Mouse (Mus musculus): ENCODE results near the gene Hspa12b.
A peak's percentile ranks its signal among the peaks of the same experiment; 100 is the strongest.

The Hspa12b gene

DNA sequence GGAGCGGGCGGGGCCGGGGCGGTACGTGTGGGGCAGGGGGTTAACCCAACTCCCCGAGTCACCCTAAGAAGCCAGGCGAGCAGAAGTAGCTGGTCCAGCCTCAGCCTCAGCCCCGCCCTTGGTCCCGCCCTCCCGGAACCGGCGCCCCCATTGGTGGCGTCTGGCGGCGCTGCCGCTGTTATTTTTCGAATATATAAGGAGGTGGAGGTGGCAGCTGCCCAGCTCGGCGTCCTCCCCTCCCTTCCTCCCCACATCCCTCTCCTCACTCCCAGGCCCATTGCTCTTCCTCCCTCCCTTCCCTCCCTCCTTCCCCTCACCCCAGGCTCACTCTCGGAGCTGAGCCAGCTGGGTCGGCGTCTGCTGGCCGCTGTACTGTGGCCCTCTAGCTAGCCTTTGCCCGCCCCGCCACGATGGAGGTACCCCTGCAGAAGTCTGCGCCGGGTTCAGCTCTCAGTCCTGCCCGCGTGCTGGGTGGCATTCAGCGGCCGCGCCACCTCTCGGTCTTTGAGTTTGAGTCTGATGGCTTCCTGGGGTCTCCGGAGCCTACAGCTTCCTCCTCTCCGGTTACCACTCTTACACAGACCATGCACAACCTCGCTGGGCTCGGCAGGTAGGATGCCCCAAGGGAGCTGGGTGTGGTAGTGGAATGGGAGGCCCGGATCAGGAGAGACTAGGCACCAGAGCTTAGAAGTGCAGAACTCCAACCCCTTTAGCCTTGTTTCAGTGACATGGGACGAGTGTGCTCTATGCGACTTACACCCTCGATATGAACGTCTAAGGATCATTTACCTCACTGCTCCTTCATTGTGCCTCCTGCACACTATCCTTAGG lies 59.9 kb downstream of the Hspa12b start, which contains the start of the genes Cdc25b and Spef1:
Gene Cdc25b, plus strand, starts transcription at position 179 of the 831 bp plus-strand sequence.
Gene Spef1, minus strand, starts transcription at position 512 of the 831 bp plus-strand sequence.
- peak; percentile 80 for DNase-seq

GRCm38 (mm10) chr2:131187602-131187922 lies 60.5 kb downstream of the Hspa12b start:
- no peak for DNase-seq

DNA sequence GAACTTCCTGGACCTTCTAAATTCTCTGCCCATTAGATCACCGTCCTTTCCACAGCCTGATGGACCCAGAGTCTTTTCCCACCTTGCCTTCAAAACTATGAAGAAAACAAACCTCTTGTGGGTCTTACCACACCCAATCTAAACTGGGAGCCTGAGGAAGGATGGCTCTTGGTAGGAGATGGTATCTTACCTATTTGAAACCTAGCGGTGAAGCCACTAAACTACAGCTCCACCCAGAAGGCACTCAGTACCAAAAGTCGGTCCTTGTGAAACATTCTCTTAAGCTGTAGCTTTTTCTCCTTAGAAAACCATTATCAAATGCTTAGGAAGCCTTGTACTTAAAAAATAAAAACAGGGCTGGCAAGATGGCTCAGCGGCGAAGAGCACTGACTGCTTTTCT lies 61.2 kb downstream of the Hspa12b start:
- DNase-seq, result no peak

DNA sequence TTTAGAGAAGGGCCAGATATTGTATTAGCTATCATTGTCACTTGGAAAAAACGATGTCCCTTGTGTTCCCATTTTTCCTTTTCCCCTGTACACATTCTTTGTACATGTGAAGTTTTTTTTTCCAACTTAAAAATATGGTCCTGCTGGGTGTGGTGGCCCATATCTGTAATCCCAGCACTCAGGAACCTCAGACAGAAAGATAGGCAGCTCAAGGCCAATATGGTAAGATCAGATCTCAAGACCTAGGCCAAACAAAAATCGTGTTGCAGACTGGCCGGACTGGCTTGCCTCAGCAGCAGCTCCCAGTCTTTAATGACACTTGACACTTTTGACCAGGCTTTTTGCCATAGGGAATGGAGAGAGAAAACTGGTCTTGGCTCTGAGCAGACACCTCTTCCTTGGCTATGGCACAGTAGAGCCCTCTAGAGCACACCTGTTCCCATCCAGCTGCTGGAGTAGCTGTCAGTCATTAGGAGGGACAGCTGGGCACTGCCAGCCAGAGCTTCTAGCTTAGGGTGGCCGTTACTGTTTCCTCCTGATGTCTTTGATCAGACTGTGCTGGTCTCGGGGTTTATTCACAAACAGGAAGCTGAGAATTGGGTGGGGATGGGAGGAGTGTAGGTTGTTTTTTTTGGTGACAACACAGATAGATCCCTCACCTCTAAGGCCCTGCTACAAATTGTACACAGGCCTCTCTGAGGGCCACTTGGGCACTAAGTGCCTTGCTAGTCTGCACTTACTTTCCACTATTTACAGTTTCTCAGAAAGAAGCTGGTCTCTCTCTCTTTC lies 62.6 kb downstream of the Hspa12b start:
- no peak for DNase-seq

DNA sequence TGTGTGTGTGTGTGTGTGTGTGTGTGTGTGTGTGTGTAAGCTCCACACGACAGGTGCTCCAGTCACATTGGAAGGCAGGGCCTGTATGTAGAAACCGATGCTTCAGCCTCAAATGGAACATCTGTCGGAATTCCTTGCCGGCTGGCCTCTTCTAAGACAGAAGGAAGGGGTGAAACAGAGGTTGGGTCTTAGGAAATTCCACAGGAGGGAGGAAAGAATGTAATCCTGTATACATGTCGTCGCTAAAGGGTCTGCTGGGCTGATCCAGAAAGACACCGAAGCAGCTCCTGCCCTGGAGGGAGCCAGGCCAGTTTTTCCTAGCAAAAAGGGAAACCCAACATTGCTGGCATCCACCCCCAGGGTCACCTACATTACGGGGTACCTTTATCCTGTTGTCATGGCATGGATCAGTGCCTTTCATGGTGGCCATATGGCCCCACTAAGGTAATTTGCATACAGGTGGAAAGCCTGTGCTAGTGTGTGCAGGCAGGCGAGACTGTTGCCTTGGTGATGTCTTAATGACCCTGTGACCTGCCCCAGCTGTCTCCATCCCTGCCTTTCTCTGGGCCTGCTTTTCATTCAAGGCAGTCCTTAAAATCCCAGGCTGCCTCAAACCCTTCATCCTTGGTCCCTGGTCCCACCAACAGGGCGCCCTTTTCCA lies 63.4 kb downstream of the Hspa12b start:
- DNase-seq, result no peak

- DNase-seq, result no peak
Measured at GRCm38 (mm10) chr2:131191005-131191390, 63.9 kb downstream of the Hspa12b start.

All from right cerebral cortex, postnatal 14 days (tissue).